Mouse (Mus musculus) cerebellum, adult 11-12 months (tissue): ENCODE results near the gene Nckap1.

Experiments used
- DNase-seq: peaks from one replicate; pipeline ENCODE4 v3.0.0; 2022

The Nckap1 gene

DNA sequence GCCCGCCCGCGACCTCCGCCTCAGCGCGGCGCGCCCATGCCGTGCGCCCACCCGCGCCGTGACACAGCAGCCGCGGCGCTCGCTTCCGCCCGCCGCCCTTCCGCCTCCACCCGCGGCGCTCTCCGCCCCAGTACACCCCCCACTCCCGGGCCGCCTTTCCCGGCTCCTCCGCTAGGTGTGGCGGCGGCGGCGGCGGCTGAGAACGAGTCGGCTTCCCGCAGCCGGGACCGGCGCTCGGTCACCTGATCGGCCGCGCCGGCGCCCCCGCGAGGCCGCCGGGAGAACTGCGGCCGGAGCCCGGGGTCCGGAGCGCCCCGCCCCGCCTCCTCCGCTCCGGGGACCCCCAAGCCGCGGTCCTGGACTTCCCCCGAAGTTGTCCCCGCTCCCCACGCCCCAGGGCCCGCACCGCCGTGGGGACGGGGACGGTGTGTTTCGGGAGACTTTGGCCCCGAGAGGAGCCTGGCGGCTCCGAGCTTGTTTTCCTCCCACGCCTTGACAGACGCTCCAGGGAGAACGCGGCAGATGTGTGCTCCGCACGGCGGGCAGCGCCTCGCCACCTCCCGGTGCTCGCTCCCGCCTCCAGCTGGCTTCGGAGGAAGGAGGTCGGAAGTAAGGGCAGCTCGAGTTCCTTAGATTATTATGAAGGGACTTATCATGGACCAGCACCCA is at the start of gene Nckap1:
Gene Nckap1, minus strand, starts transcription at position 338 of the 669 bp plus-strand sequence.
- peak; percentile 91 for DNase-seq

DNA sequence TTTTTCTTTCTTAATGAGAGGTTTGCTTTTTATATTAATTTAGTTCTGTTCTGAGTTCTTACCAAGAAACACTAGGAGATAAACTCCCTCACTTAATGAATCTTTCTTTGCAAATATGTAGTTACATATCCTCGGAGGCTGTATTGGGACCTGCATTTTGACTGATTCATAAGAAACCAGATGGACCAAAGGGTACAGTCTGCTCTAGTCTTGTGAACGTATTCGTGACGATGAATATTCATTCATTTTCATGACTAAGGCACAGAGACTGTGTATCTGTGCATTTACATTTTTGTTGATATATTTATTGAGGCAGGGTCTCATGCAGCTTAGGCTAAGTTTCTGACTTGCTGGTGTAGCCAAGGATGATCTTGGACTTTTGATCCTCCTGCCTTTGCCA is 43.3 kb upstream of the Nckap1 start:
- DNase-seq = no peak

DNA sequence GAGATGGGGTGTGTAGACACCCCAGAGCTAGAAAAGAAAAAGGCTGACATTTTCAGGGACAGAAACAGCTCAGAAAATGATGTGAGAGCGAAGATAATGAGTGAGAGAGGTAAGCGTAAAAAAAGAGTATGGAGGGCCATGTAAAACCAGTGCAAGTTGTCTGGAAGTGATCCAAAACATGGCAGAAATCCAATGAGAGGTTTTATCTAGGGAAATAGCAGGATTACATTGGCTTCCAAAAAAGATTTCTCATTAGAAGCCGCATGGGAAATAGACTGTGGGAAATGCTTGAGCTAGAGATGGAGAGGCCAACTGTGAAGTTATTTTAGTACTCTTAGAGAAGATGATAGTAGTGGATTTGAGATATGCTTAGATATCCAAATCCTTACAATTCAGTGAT is 40.7 kb upstream of the Nckap1 start:
- no peak for DNase-seq

DNA sequence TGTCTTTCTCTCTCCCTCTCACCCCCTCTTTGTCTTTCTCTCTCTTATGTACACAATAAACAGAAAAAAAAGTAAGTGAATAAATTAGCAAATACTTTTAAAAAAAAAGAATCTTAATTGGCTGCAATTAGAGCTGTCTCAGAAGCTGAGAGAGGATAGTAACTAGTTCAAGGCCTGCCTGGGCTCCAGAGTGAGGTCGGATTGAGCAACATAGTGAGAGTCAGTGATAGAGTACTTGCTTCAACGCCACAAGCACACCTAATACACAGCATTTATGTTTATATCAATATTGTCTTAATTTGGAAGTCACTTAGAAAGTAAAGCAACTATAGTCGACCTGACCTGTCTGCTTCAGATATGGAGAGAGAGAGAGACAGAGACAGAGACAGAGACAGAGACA is 37.8 kb upstream of the Nckap1 start:
- no peak for DNase-seq

DNA sequence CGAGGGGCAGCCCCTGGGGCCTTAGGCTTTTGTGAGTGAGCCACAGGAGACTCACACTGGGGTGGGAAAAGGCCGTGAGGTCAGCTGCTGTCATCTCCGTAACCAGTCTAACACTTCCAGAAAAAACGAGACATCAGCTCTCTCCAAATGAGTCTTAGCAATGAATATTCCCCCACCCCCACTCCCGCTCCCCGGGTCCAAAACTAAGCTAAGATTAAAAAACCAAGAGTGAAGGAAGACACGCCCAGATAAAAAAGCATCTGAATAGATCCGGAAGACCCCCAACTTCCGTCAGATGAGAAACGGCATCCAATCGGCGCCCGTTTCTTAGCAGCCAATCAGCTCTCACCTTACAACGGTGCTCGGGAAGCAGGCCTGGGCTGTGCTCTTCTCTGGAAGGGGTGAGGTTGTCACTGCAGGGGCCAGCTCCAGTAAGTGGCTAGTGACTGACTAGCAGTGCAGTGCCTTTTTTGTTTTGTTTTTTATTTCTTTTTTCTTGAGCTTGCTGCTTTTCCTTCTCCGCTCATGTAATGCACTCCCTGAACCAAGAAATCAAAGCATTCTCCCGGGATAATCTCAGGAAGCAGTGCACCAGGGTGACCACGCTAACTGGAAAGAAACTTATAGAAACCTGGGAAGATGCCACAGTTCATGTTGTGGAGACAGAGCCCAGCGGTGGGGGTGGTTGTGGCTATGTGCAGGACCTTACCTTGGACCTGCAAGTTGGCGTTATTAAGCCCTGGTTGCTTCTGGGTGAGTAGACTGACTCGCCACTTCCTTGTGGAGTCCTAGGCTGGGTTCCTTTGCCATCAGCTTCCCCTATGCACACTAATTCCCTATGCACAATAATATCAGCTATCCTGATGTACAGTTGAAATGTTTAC is 35.9 kb upstream of the Nckap1 start, which contains the start of the genes Dusp19 and Nup35:
Gene Dusp19, plus strand, starts transcription at position 192 of the 884 bp plus-strand sequence.
Gene Nup35, plus strand, starts transcription at position 383 of the 884 bp plus-strand sequence.
- peak; percentile 93 for DNase-seq

DNA sequence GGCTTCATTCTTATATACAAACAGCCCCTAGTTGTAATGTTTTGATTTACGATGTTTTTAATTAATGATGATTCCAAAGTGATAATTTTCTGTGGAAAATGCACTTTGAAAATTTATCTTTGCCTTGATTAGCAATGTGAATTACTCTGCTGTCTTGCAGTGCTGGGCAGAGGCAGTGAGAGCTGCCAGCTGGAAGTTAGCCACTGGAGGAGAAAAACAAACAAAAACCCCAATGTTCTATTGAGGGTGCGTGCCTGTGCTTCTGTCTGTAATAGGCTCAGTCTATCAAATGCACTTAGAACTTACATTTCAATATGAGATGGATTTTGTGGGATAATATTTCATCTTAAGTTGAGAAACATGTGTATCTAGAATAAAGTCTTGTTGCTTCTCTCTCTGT is 31.6 kb upstream of the Nckap1 start:
- no peak for DNase-seq

DNA sequence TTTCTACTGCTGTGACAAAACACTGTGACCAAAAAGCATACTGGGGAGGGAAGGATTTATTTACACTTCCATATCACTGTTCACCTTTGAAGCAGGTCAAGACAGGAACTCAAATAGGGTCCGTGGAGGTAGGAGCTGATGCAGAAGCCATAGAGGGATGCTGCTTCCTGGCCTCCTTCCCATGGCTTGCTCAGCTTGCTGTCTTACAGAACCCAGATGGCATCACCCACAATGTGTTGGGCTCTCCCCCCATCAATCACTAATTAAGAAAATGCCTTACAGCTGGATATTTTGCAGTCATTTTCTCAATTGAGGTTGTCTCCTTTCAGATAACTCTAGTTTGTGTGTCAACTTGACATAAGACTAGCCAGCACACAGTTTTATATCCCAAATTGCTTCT is 31.1 kb upstream of the Nckap1 start:
- DNase-seq = no peak

DNA sequence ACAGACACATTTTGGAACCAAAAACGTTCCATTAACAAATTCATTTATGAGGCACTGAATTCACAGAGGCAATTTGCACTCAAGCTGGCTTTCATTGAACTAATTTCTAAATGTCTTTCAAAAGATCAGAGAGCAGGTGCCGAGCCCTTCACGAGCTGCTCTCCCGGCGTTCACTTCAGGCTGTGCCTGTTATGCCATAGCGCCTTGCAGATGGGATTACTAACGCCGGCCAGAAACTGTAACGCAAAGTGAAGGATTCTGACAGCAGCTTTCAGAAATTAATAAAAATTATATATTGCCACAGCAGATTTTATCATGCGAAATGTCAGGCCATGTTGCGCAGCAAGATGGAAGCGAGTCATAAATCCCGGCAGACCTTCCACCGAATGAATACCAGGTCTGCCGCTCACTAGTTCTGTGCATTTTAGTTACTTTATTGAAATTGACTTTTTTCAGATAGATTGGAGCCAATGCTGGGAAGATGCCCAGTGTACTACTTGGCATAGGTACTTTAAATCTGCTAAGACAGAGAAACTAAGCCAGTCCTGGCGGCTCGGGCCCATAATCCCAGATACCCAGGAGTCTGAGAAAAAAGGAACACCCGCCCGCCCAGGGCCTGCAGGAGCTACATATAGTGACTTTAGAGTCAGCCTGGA is 22.7 kb upstream of the Nckap1 start:
- no peak for DNase-seq

DNA sequence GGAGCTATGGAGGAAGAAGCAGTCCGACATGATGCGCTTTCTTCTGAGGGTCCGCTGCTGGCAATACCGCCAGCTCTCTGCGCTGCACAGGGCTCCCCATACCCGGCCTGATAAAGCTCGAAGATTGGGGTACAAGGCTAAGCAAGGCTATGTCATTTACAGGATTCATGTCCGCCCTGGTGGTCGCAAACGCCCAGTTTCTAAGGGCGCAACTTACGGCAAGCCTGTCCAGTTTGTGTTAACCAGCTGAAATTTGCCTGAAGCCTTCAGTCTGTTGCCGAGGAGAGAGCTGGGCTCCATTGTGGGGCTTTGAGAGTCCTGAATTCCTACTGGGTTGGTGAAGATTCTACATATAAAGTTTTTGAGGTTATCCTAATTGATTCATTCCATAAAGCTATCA is 21.6 kb upstream of the Nckap1 start:
- no peak for DNase-seq

DNA sequence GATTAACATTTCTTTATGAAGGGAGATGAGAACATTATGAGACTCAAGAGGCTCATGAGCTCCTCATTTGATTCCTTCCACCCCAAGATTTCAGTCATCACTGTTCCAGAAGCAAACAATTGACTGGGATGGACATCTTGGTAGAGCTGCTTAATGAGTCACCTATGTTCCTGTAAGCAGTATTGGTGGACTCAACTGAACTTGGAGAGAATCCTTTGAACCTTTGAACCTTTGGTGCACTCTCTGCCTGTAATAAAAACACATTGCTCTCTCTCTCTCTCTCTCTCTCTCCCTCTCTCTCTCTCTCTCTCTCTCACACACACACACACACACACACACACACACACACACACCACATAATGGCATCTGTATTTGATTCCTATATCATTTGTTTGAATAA is 19.4 kb upstream of the Nckap1 start:
- DNase-seq = no peak

DNA sequence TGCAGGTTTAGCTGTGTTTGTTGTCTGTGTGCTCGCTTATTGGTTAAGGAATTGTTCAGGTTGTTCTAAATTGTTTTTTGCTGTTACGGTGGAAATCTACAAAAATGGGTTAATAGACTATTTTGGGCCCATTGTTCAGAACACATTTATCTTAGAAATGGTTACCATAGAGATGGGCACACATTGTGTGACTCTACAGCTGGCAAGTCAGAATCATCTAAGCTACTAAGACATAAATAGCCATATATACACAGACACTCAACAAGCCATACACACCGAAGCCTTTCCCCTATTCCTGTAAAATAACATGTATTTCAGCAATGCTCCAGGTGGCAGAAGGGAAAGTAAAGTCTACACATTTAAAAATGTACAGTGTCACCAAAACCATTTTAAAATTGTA is 18.7 kb upstream of the Nckap1 start:
- no peak for DNase-seq

DNA sequence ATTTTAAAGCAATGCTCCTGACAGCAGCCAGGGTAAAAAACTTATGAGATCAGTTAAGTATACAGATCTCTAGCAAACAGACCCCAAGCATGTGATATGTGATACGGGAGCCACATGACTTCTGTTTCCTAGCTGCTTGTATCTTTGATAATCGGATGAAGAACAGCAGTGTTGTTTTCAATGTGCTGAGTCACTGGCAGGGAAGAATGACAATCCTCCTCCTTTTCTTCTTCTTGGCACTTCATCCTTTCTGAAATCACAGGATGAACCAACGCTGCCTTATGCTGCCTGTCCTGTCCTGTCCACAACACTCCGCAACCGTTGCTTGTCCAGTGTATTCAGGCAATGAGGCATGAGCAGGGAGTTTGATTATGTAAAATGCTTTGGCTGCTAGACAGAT is 15.8 kb upstream of the Nckap1 start:
- DNase-seq = no peak

DNA sequence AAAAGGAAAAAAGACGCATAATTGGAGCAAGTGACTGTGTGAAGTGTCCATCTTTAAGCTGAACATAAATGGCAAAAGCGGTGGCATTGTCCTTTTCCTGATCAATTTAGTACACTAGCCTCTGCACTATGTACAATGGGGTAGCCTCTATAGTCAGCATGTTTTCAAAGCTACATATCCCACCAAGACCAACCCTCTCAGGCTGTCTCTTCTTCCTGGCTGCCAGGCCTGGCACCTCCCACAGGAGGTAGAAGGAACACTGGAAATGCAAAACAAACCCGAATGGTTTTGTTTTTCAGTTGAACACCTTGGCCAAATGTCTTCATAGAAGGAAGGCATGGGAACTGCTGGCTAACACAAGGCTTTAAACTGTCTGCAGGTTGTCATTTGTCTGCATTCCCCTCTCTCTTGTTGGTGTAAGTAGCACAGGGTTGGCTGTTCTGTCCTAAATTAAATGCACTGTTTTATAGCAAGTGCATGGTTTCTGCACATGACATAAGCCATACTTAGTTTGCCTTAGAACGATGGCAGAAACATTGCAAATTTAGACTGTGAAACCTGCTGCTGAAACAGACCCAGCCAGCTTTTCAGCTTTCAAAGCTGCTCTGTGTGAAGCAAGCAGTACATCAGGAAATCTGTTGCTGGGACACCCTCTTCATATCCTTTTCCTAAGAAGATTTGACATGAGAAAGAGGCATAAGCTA is 13.2 kb upstream of the Nckap1 start:
- no peak for DNase-seq

DNA sequence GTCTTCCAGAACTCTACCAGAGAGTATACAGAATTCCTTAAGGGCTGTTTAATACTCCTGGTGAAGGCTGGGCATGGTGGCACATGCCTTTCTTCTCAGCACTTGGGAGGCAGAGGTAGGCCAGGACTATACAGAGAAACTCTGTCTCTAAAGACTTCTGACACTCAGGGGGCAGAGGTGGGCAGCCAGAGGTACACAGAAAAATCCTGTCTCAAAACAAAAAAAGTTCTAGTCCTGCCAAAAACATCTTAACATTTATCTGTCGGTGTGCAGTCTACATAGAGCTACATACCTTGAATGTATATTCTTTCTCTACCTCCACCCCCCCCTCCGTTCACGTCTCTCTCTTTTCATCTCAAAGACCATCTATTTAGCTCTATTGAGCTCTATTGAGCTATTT is 1.2 kb upstream of the Nckap1 start:
- no peak for DNase-seq

DNA sequence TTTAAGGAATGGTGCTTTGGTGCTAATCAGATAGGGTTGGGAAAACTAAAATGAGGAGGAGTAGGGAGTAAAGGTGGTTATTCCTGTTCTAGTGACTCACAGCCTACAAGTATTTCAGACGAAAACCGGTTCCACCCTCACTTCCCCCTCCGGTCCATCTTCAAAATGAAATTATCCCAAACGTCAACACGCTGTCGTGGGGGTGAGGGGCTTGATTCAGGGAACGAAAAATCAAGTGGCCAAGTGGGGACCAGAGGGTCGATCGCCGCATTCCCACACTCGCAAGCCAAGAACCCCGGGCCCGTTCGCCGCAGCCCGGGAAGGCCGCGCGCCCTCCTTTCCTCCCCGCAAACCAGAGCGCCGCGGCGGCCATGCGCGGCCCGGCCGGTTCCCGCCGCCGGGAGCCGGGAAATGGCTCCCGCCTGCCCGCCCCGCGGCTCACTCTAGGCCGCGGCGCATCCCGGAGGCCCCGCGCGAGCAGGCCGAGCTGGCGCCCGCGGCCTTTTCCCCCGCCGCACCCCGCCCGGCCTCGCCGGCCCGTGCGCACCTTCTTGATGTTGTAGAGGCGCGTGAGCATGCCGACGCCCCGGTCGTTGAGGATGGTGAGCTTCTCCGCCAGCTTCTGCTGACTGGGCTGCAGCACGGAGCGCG is 744 bp downstream of the Nckap1 start:
- no peak for DNase-seq

DNA sequence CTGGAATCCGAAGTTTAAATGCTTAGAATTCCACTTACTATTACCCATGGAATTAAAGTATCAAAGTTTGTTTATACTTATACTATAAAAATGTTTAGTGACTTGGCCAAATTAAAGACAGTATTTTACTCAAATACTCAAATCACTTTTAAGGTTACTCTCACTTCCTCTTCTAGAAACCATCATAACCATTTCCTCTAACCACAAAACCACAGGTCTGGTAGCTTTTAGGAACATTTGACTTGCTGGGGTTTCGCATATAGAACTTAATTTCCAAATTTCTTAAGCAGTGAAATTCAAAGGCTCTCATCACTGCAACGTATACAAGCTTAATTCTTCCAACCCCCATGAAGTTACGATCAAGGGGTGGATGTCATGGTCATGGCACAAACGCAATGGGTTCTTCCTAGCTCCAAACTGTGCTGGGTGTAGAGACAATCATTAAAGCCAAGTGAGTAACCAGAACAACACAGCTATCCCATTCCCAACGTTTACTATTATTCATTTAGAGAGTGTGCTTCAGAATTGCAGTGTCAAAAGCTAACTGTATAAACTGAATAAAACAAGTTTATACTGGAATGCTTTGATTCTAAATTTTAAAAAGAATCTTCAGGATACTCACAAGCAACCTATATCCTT is 1.8 kb downstream of the Nckap1 start:
- no peak for DNase-seq

DNA sequence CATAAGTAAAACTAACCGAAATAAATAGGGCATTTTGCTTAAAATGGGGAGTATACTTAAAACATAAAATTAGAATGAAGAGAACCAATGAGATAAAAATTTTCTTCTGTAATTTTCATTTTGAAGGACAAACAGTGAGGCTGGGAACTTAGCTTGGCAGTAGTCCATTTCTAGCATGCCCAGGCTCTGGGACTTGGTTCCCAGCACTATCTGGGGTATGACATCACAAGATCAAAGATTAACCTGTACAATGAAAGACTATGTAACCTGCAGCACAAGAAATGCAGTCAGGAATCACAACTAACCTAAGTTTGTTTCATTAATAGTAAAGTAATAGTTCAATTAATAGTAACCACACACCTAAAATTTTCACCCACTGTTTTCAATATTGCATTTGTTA is 3.9 kb downstream of the Nckap1 start:
- DNase-seq = no peak

DNA sequence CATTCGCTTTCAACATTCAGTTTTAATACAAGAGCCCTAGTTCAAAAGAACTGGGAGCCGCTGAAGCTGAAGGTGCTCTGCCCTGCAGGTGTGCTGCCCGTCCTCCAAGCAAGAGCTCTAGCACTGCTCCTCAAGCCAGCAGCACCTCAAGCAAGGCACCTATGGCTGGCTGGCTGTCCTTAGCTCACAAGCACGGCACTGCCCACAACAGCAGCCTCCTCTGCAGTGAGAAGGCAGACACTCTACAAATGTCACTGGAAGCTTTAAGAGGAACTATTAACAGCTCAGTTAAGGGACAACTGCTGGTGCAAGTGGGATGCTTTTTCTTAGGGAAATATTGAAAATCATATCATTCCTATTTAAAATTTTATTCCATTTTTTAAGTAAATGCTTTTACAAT is 10.5 kb downstream of the Nckap1 start:
- no peak for DNase-seq

DNA sequence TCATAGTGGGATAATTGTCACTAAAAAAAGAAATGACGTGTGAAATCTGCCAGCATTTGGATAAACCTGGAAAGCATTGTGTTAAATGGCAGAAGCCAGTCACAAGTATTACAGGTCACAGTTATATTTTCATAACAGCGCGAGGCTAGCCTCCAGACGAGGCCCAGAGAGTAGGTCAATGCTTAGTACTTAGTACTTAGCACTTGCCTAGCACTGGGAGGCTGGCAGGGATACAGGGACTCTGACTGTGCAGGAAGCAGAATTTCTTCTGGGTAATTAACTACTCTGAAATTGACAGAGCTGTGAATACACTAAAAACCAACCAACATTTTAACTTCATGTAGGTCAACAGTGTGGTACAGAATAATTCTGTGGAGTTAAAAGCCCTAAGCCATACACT is 13.8 kb downstream of the Nckap1 start:
- DNase-seq = no peak

DNA sequence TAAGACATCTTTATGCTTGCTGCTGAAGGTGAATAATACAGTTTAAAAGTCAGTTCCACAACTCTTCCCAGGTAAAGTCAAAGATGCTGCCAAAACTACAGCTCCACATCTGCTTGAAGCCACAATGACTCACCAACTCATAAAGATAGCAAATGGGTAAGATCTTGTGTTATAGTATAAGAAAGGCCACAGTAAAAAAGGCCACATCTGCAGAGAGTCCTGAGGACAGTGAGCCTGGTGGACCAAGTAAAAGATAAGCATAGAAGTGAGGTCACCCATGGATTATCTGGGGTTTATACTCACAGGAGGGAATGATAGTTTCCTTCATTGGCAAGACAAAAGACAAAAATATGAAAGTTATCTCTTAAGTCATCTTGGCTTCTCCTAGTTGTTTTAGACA is 18.9 kb downstream of the Nckap1 start:
- no peak for DNase-seq

DNA sequence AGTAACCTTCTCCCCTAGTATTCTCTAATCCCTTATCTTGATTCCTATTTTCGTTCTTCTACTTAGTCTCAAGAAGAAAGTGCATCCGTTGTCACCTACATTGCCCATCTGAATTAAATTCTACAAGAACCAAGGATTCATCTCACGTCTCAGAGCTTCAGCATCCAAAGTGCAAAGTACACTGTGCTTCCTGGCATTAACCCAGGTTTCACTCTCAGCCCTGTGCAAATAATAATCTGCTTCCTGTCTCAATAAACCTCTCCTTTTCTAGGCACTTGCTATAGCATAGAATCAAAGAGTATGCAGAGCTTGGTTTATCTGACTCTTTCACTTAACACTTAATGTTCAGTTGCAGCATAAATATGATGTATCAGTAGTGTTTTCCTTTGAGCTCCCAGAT is 19.7 kb downstream of the Nckap1 start:
- no peak for DNase-seq

DNA sequence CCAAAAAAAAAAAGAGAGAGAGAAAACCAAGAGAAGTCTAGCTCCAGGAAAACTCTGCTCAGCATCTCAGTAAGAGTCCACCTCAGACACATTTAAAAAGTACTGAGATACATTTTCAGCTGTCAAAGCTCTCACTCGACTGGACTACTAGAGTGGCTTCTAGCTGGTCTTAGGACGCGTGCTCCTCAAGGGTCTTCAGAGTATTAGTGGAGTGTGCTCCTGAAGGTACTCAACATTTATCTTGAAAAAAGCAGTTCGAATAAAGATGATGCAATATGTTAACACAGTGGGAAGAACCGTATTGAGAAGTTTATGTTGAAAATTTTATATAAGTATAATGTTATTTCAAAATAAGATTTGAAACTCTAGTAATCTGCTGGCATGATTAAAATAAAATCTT is 20.4 kb downstream of the Nckap1 start:
- DNase-seq = no peak
